In the genomic region with DNA sequence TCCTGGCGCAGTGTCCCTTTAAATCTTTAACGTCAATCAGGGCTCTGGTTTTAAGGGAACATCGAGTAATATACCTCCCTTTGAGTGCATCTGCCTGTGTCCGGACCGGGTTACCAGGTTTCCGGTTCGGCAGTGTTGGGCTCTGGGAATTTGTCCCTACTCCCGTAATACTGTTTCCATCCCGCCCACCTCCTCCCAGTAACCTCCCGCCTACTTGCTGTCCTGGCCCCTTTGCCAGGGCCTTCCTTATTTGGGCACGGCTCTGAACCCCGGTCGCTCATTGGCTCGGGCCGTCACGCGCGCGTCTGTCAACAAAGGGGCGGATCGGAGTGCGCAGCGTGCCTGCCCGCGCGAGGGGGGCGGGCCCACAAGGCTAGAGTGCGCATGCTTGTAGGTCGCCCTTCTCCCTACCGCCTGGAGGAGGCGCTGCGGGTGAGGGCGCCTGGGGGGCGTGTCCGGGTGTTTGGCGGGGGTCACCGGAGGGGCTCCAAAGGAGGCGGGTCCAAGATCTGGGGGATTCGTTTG, we compare ENCODE assay signal across 7 mouse cellular contexts. TPM values are rescaled to one million over a fixed set of nuclear protein-coding genes. Genes with fewer than 3 reads are reported as not detected.
DNase-seq lines count a peak whose midpoint lies in the region; ATAC-seq lines count a peak whose summit lies in the region.

No protein-coding gene starts in this region.

- DNase-seq in adrenal gland, postnatal 25 days: peak; percentile 97
- DNase-seq in heart, adult 11 months: peak; percentile 100
- DNase-seq in kidney, adult 18-20 months: peak; percentile 95
- DNase-seq in limb, embryonic 11.5 days (ENCODE audit: low spot score): peak; percentile 97
- peak; percentile 98 for DNase-seq in midbrain, embryonic 14.5 days
- DNase-seq in spleen, adult 18-20 months: peak; percentile 85 to 90

- peak; percentile 97 for ATAC-seq in embryonic facial prominence, embryonic 12.5 days (ENCODE audit: insufficient number of reproducible peaks, insufficient read depth, low FRiP score, low TSS enrichment)
- ATAC-seq in limb, embryonic 11.5 days (ENCODE audit: insufficient number of reproducible peaks, low FRiP score, low TSS enrichment, low read depth): peak; percentile 98
- ATAC-seq in midbrain, embryonic 14.5 days (ENCODE audit: low FRiP score, low TSS enrichment): peak; percentile 99

- H3K4me3 ChIP-seq in embryonic facial prominence, embryonic 12.5 days: peak overlapping the region; percentile 43
- peak overlapping the region; percentile 17 for H3K4me3 ChIP-seq in limb, embryonic 11.5 days (ENCODE audit: low read depth, low read length)
- peak overlapping the region; percentile 47 for H3K4me3 ChIP-seq in midbrain, embryonic 14.5 days (replicated peaks; ENCODE audit: low read depth, low read length)

- WGBS in embryonic facial prominence, embryonic 12.5 days: under 1% methylated on average over 39 of the region's 39 CpGs
- under 1% methylated on average over 39 of the region's 39 CpGs for WGBS in limb, embryonic 11.5 days
- WGBS in midbrain, embryonic 14.5 days: under 1% methylated on average over 39 of the region's 39 CpGs

- H3K27ac ChIP-seq in embryonic facial prominence, embryonic 12.5 days: peak overlapping the region; percentile 86
- peak overlapping the region; percentile 31 for H3K27ac ChIP-seq in limb, embryonic 11.5 days (replicated peaks; ENCODE audit: low read depth, low read length)
- peak overlapping the region; percentile 89 for H3K27ac ChIP-seq in midbrain, embryonic 14.5 days (replicated peaks; ENCODE audit: low read depth, low read length)

- H3K9me3 ChIP-seq in embryonic facial prominence, embryonic 12.5 days: no peaks in the 10 kb centered on the region
- no peaks in the 10 kb centered on the region for H3K9me3 ChIP-seq in limb, embryonic 11.5 days (ENCODE audit: control insufficient read depth, low read length)
- no peaks in the 10 kb centered on the region for H3K9me3 ChIP-seq in midbrain, embryonic 14.5 days (ENCODE audit: control insufficient read depth, low read length)

- H3K36me3 ChIP-seq in embryonic facial prominence, embryonic 12.5 days: peaks cover 23% of the 10 kb centered on the region
- H3K36me3 ChIP-seq in limb, embryonic 11.5 days (ENCODE audit: control insufficient read depth, insufficient read depth, low read length): peaks cover 7% of the 10 kb centered on the region; the same call in 1 of the 2 replicates
- H3K36me3 ChIP-seq in midbrain, embryonic 14.5 days (ENCODE audit: control insufficient read depth, insufficient read depth, low read length): peaks cover 17% of the 10 kb centered on the region

- H3K9ac ChIP-seq in embryonic facial prominence, embryonic 12.5 days: peak overlapping the region; percentile 44
- peak overlapping the region; percentile 1; the same call in 1 of the 2 replicates for H3K9ac ChIP-seq in limb, embryonic 11.5 days (ENCODE audit: low read length)
- H3K9ac ChIP-seq in midbrain, embryonic 14.5 days (replicated peaks; ENCODE audit: low read length): peak overlapping the region; percentile 52

- peak overlapping the region; percentile 61 for H3K4me2 ChIP-seq in embryonic facial prominence, embryonic 12.5 days (replicated peaks)
- H3K4me2 ChIP-seq in limb, embryonic 11.5 days (ENCODE audit: low read depth, severe bottlenecking): peak overlapping the region; percentile 45
- H3K4me2 ChIP-seq in midbrain, embryonic 14.5 days (ENCODE audit: low read length): peak overlapping the region; percentile 68

- H3K27me3 ChIP-seq in embryonic facial prominence, embryonic 12.5 days: no peaks in the 10 kb centered on the region
- no peaks in the 10 kb centered on the region for H3K27me3 ChIP-seq in limb, embryonic 11.5 days (ENCODE audit: control insufficient read depth, insufficient read depth, low read length)
- H3K27me3 ChIP-seq in midbrain, embryonic 14.5 days (ENCODE audit: control insufficient read depth, insufficient read depth, low read length): no peaks in the 10 kb centered on the region

- H3K4me1 ChIP-seq in embryonic facial prominence, embryonic 12.5 days: peaks cover 13% of the 10 kb centered on the region; the same call in 1 of the 2 replicates
- no peaks in the 10 kb centered on the region for H3K4me1 ChIP-seq in limb, embryonic 11.5 days (ENCODE audit: control insufficient read depth, insufficient read depth, low read length)
- peaks cover 9% of the 10 kb centered on the region; the same call in 1 of the 2 replicates for H3K4me1 ChIP-seq in midbrain, embryonic 14.5 days (ENCODE audit: control insufficient read depth, insufficient read depth, low read length)

RNA-seq across cellular contexts. Expression of a gene that starts 11.7 kb away (rescaled TPM):
- total RNA-seq in adrenal gland, postnatal 25 days (2021): 11.7 and 15.1 TPM in 2 replicates
- polyA plus RNA-seq in embryonic facial prominence, embryonic 12.5 days (2016; fragmentation: Nextera tagmentation; extraction: Ambion mirVana): 19.8 and 21.6 TPM in 2 replicates
- polyA plus RNA-seq in limb, embryonic 11.5 days (2014; fragmentation: Nextera tagmentation; extraction: Ambion mirVana): 9.3 and 9.8 TPM in 2 replicates
- 11.3 and 13.8 TPM in 2 replicates for polyA plus RNA-seq in midbrain, embryonic 14.5 days (2014; fragmentation: Nextera tagmentation; extraction: Ambion mirVana)

RNA-seq across cellular contexts. Expression of a gene that starts 13.2 kb away (rescaled TPM):
- 0.09 TPM in 1 of 2 replicates, not detected in the other for total RNA-seq in adrenal gland, postnatal 25 days (2021)
- polyA plus RNA-seq in embryonic facial prominence, embryonic 12.5 days (2016; fragmentation: Nextera tagmentation; extraction: Ambion mirVana): 3.6 and 3.8 TPM in 2 replicates
- 1.8 and 2.0 TPM in 2 replicates for polyA plus RNA-seq in limb, embryonic 11.5 days (2014; fragmentation: Nextera tagmentation; extraction: Ambion mirVana)
- 5.2 and 5.8 TPM in 2 replicates for polyA plus RNA-seq in midbrain, embryonic 14.5 days (2014; fragmentation: Nextera tagmentation; extraction: Ambion mirVana)

RNA-seq across cellular contexts. Expression of a gene that starts 17.7 kb away (rescaled TPM):
- total RNA-seq in adrenal gland, postnatal 25 days (2021): 15.4 and 20.3 TPM in 2 replicates
- polyA plus RNA-seq in embryonic facial prominence, embryonic 12.5 days (2016; fragmentation: Nextera tagmentation; extraction: Ambion mirVana): 16.7 and 17.4 TPM in 2 replicates
- polyA plus RNA-seq in limb, embryonic 11.5 days (2014; fragmentation: Nextera tagmentation; extraction: Ambion mirVana): 10.7 and 11.7 TPM in 2 replicates
- polyA plus RNA-seq in midbrain, embryonic 14.5 days (2014; fragmentation: Nextera tagmentation; extraction: Ambion mirVana): 18.5 and 20.0 TPM in 2 replicates

RNA-seq across cellular contexts. Expression of a gene that starts 18.1 kb away (rescaled TPM):
- 90.5 and 99.0 TPM in 2 replicates for total RNA-seq in adrenal gland, postnatal 25 days (2021)
- polyA plus RNA-seq in embryonic facial prominence, embryonic 12.5 days (2016; fragmentation: Nextera tagmentation; extraction: Ambion mirVana): 149 and 166 TPM in 2 replicates
- polyA plus RNA-seq in limb, embryonic 11.5 days (2014; fragmentation: Nextera tagmentation; extraction: Ambion mirVana): 179 and 183 TPM in 2 replicates
- 112 and 130 TPM in 2 replicates for polyA plus RNA-seq in midbrain, embryonic 14.5 days (2014; fragmentation: Nextera tagmentation; extraction: Ambion mirVana)

RNA-seq across cellular contexts. Expression of a gene that starts 34.5 kb away (rescaled TPM):
- 0.27 and 0.43 TPM in 2 replicates for total RNA-seq in adrenal gland, postnatal 25 days (2021)
- 0.54 and 0.84 TPM in 2 replicates for polyA plus RNA-seq in embryonic facial prominence, embryonic 12.5 days (2016; fragmentation: Nextera tagmentation; extraction: Ambion mirVana)
- polyA plus RNA-seq in limb, embryonic 11.5 days (2014; fragmentation: Nextera tagmentation; extraction: Ambion mirVana): 0.23 TPM in 1 of 2 replicates, not detected in the other
- polyA plus RNA-seq in midbrain, embryonic 14.5 days (2014; fragmentation: Nextera tagmentation; extraction: Ambion mirVana): 2.6 and 3.1 TPM in 2 replicates

Comparison
In these comparisons a context has a peak if more than half of its experiments do, and no peak if none do; other contexts are left out.
1. Peak in every context shown above with its lines: DNase-seq, ATAC-seq, H3K4me3 ChIP-seq and H3K27ac ChIP-seq.
2. H3K27ac ChIP-seq: peak in every context shown above with its lines; median percentile 89 in midbrain, embryonic 14.5 days; 86 in embryonic facial prominence, embryonic 12.5 days; 31 in limb, embryonic 11.5 days.
3. H3K9ac ChIP-seq: peak in every context shown above with its lines; median percentile 52 in midbrain, embryonic 14.5 days; 44 in embryonic facial prominence, embryonic 12.5 days; 1 in limb, embryonic 11.5 days.